Mouse (Mus musculus): ENCODE data around the gene Ptpn12. TPM values are rescaled to one million over a fixed set of nuclear protein-coding genes. Genes with fewer than 3 reads are reported as not detected.

Ptpn12 gene
- total RNA-seq (2021): 10 to 100 TPM; 31.3 to 33.2 TPM

DNA sequence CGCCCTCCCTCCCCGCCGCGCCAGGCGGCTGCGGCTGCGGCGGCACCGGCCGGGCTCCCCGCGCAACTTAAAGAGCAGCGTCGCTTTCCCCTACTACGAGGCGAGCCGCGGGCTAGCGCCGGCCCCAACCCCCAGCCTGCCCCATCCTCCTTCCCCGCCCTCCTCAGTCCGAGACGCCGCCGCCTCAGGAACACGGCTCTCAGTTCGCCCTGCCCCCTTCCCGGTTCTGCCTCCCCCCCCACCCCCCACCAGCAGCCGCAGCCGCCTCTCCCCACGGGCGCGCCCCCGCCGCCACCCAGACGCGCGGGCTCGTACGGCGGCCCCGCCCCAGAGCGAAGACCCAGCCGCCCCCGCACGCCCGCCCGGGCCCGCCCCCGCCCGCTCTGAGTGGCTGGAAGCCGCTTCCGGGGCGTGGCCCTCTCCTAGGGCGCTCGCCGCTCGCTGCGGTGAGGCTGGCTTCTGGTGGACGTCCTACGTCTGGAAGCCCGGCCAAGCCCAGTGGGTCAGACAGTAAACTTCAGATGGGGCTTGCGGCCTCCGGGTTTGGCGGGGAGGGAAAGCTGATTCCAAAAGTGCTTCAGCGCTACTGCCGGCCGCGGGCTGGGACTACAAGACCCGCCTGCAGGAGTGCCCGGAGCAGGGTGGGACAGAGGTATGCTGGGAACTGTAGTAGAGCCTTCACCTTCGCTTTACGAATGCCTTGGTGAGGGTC, at the start of gene Ptpn12:
Ptpn12 (minus strand) TSS at position 92 of the 712 bp plus-strand sequence.
- DNase-seq: peak; percentile 96
- intact Hi-C loops (cut with DNase I): loop anchor here (1.0 to 5.0 kb wide), 7 partner anchors 49 to 196 kb away; partner anchors contain the start of genes Gsap, Phtf2 and Tmem60

- intact Hi-C loops (cut with DNase I): no loop called here
- DNase-seq: no peak
Observed at GRCm38 (mm10) chr5:21091179-21091578, 35.5 kb upstream of the Ptpn12 start.

GRCm38 (mm10) chr5:21057217-21057616, 1.5 kb upstream of the Ptpn12 start:
- intact Hi-C loops (cut with DNase I): loop anchor here (5.0 kb wide), 3 partner anchors 130 to 195 kb away; partner anchors contain the start of gene Gsap
- DNase-seq: no peak

GRCm38 (mm10) chr5:21056595-21056994, 884 bp upstream of the Ptpn12 start:
- intact Hi-C loops (cut with DNase I): loop anchor here (5.0 kb wide), 3 partner anchors 131 to 196 kb away; partner anchors contain the start of gene Gsap
- no peak for DNase-seq

- intact Hi-C loops (cut with DNase I): loop anchor here (1.0 to 5.0 kb wide), 7 partner anchors 48 to 197 kb away; partner anchors contain the start of genes Gsap, Phtf2 and Tmem60
- peak; percentile 54 to 75 for DNase-seq
Observed at GRCm38 (mm10) chr5:21055071-21055819, 466 bp downstream of the Ptpn12 start.

DNA sequence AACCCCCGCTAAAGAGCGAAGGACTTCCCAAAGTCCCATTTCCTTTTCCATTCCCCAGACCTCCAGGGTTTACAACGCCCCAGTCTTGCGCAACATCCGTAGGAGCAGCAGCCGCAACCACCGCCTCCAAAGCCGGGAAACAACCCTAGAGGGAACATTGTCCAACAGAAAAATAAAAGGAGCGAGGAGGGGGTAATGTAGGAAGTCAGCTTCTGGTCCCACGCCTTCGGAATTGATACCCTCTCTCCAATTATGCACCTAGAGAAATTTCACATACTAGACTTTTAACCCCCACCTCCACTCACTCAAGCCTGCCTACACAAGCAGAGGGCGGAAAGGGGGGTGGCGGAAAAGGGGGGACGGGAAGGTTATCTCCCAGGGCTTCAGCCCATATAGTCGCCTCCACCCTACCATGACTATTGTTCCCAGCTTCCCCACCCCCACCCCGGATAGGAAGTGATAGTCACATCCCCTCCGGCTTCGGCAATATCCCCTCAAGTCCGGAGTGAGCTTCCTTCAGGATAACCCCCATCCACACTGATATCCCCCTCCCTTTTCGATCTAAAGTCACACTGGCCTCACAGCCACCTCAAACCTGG, 1.1 kb downstream of the Ptpn12 start:
- DNase-seq: peak; percentile 80 to 84
- intact Hi-C loops (cut with DNase I): loop anchor here (1.0 to 5.0 kb wide), 7 partner anchors 48 to 198 kb away; partner anchors contain the start of genes Gsap, Phtf2 and Tmem60

- no peak for DNase-seq
- intact Hi-C loops (cut with DNase I): loop anchor here (2.0 kb wide), 3 partner anchors 47 to 171 kb away; partner anchors contain the start of genes Phtf2 and Tmem60
Observed at GRCm38 (mm10) chr5:21053571-21054307, 2.0 kb downstream of the Ptpn12 start.

- intact Hi-C loops (cut with DNase I): no loop called here
- no peak for DNase-seq
Observed at GRCm38 (mm10) chr5:21052521-21052920, 3.2 kb downstream of the Ptpn12 start.

GRCm38 (mm10) chr5:21050770-21051122, 5.0 kb downstream of the Ptpn12 start:
- no peak for DNase-seq
- intact Hi-C loops (cut with DNase I): no loop called here

DNA sequence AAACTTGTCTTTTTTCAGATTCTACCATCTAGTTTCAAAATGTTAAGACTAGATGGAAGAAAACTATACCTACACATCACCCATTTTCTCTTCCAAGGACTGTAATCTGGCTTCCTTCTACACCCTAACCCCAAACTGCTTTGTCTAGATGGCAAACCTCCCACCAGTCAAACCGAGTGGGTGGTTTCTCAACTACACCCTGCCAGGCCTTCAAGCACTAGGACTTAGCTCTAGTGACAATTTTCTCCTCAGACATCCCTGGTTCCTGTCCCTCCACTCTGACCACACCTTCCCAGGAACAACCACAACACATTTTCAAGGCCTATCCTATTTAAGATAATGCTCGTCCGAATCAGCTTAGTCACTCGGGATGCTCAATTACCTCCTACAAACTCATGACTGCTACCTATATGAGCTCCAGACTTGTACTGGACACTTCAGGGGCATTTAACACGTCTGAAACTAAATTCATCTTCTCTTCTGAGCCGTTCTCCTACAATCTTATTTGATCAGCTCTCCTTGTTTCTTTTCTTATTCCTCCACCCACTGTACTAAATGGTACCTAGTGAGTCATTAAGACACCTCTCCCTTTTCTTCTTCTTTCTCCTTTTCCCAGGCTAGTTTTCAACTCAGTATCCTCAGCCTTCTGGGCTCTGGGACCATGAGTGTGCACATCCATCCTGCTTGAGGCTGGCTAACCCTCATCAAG, 5.5 kb downstream of the Ptpn12 start:
- intact Hi-C loops (cut with DNase I): no loop called here
- no peak for DNase-seq

- DNase-seq: no peak
- intact Hi-C loops (cut with DNase I): no loop called here
Observed at GRCm38 (mm10) chr5:21049006-21049405, 6.7 kb downstream of the Ptpn12 start.

- no peak for DNase-seq
- intact Hi-C loops (cut with DNase I): no loop called here
Observed at GRCm38 (mm10) chr5:21047114-21047513, 8.6 kb downstream of the Ptpn12 start.

DNA sequence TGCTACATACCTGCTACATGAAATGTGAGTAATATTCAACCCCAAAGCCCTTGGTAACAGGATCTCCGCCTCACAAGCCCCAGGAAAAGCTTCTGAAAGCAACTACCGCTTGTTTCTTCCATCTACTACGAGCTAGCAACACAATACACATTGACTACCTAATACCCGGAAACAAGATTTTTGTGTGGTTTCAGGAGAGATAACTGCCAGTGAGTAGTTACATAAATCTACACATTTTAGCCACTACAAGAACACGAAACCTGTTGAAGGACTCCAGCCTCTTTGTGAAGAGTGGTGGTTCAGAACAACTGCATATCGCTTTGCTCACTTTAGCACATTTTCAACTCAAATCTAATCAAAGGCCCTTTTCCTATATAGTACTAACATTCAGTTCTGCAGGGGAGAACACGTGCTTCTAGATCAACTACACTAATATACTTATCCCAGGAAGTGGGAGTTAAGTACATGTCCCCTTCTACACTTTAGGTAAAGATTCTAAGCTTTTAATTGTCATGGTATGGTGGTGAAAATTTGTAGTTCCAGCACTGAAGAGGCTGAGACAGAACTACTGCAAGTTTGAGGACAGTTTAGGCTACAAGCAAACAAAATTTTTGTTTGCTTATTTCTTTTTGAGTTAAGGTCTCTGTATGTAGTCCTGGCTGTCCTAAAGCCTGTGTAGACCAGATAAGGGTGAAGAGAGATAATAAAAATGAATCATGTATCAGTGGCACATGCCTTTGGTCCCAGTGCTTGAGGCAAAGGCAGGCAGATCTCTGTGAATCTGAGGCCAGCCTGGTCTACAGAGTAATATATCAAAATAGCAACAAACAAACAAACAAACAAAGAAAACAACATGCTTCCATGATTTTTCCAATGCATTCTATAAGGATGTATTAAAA, 9.3 kb downstream of the Ptpn12 start:
- DNase-seq: no peak
- intact Hi-C loops (cut with DNase I): no loop called here

DNA sequence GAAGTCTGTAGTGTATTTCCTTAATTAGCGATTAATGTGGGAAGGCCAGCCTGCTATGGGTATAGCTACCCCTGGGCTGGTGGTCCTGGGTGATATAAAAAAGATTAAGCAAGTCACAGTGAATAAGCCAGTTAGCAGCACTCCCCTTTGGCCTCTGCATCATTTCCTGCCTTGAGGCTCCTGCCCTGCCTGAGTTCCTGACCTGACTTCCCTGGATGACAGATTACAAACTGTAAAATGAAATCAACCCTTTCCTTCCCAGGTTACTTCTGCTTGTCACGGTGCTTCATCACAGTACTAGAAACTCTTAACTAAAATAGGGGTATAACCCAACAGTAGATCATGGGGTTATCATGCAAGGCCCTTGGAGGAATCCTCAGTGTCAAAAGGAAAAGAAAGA, 10.2 kb downstream of the Ptpn12 start:
- no peak for DNase-seq
- intact Hi-C loops (cut with DNase I): no loop called here

DNA sequence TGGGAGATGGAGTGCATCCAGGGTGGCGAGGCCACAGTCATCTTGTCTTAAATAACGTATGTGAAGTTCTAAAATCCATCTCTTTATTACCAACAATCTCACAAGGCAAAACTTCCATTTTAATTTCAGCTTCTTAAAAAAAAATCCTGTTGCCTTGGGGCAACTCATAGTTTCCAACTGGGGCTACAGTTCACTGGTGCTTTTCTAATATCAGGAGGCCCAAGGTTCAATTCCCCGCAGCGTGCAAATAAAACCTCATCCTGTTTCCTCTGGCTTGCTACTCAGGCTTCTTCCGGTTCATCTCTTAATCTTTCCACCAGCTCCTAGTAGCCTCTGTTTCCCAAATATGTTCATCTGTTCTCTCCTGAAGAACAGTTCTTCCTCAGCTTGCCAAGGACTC, 17.6 kb downstream of the Ptpn12 start:
- intact Hi-C loops (cut with DNase I): no loop called here
- no peak for DNase-seq

DNA sequence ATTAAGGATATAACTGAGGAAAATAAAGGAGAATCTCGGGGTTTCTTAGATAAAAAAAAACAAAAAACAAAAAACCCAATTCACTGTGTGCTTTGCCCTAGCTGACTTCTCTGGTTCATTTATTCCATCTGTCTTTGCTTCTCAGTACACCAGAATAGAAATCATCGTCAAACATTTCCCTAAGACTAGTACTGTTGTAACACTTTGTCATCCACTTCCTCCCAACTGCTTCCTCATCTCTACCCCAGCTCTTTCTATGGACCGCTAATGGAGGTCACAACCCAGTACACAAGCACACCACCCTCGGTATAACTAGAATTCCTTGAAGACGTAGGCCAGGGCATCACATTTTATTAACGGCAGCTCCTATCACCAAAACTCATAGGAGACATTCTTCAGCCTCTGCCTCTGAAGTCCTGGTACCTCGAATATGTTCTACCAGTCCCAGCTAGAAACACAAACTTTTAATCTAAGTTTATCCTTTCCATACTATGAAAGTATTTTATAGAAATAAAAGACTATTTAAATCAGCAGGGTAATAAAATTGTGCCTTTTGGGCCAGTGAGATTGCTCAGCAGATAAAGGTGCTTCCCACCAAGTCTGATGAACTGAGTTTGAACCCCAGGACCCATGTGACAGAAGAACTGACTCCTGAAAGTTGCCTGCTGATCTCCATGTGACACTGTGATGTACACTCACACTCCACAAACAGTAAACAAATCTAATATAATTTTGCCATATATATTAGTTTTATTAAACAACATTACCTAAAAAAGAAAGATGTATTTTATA, 19.8 kb downstream of the Ptpn12 start:
- intact Hi-C loops (cut with DNase I): no loop called here
- DNase-seq: no peak

GRCm38 (mm10) chr5:21034388-21034966, 21.2 kb downstream of the Ptpn12 start:
- DNase-seq: no peak
- intact Hi-C loops (cut with DNase I): no loop called here

Measured in heart, postnatal 36 days (tissue).